Mouse (Mus musculus) WW6 (cell line): ENCODE data around the gene Tubb4a.
"Not testable (repeated sequence)": the region's sequence is repeated elsewhere in the genome, so short reads cannot be mapped to it uniquely, and the experiment has no call there.

ENCODE experiments used
- DNase-seq: peaks from one replicate; pipeline ENCODE4 v3.0.0-alpha.2; 2013; ENCODE audit warnings: low read depth, low spot score

Tubb4a gene

DNA sequence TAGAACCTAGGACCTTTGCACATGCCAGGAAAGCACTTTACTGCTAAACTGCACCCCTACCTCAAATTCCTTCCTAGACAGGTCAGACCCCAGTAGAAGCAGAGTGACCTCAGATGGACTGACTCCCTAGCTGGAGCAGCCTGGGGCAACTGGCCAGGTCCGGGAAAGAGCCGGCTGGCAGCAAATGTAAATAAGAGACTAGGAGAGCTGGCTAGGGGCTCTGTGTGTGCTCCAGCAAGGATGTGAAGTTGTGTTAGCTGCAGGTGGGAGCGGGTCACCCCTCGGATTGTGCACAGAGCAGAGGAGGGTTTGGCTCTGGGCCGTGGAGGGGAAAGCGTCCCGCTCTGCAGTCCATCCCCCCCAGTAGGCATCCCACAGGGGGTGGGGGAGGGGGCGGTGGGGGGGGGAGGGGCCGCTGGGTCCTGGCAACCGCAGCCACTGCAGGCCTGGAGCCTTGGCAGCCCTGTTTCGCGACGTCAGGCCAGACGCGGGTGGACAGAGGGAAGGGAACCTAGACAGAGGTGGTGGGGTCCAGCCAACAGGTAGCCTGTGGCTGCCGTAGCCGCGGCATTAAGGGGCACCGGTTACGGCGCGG is 28.6 kb downstream of the Tubb4a start, which contains the start of gene Crb3:
Gene Crb3, plus strand, starts transcription at position 215 of the 595 bp plus-strand sequence.
- DNase-seq: no peak

DNA sequence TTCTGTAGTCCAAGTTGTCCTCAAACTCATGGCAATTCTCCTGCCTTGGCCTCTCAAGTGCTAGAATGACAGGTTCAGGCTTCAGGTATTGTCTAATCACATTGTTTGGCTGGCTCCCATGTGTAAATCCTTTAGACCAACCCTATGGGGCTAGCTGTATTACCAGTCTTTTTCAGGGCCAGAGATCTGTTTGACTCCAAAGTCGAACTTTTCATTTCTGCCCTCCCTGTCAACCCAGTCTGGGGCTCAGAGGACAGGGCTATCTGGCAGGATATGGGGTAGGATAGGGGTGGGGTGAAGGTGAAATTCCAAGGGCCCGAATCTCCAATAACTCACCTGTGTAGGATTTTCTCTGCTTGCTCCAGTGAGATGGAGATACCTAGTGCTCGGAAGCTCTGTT is 31.3 kb downstream of the Tubb4a start:
- DNase-seq: no peak

DNA sequence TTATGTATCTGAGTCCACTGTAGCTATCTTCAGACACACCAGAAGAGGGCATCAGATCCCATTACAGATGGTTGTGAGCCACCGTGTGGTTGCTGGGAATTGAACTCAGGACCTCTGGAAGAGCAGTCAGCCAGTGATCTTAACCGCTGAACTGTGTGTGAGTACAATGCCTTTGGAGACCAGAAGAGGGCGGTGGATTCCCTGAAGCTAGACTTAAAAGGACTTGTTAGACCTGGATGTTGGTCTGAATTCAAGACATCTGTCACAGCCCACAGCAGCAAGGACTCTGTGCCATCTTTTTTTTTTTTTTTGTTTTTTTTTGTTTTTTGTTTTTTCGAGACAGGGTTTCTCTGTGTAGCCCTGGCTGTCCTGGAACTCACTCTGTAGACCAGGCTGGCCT is 35.9 kb downstream of the Tubb4a start:
- not testable (repeated sequence) for DNase-seq

DNA sequence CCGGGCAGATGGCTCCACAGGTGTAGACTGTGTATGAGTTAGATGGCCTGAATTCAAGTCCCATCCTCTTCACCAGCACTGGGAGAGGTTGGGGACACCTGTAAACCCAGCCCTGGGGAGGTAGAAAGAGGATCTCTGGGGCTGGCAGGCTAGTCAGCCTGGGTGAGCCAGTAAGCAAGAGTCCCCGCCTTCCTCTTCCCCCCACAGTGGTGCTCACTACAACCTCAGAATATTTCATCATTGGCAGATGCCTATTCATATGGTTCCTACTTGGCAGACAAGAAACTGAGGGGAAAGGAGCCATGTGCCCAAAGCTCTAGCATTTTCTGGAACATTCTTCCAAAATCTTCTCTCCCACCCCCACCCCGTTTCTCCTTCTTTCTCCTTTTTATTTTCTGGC is 38.8 kb downstream of the Tubb4a start:
- no peak for DNase-seq

DNA sequence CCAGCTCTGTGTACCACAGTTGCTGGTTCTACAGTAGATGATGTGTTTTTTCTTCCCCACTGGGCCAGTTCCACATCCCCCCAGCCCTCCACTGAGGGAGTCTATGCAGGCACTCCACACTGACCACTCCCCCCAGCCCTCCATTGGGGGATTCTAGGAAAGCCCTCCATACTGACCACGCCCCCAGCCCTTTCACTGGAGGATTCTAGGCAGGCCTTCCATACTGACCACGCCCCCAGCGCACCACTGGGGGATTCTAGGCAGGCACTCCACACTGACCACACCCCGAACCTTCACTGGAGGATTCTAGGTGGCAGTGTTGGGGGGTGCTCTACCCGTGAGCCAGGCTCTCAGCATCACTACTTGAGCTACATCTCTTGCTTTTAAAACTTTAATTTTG is 40.2 kb downstream of the Tubb4a start:
- DNase-seq: peak; percentile 87

DNA sequence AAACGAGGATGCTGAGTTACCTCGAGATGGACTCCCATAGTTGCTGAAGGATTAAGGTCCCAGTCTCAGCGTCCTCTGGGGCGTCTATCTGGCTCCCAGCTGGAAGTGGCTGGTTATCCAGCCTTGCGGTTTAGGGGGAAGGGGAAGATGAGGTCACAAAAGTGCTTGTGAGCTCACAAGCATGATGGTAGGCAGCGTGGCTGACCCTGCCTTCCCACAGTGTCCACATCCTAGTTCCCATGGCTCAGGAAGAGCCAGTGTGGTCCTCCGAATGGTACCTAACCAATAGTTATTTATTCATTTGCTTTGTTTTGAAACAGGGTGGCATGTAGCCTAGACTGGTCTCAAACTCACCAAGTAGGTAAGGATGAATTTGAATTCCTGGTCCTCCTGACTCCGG is 46.0 kb downstream of the Tubb4a start, which contains the start of gene Slc25a41:
Gene Slc25a41, minus strand, starts transcription at position 101 of the 400 bp plus-strand sequence.
- DNase-seq: no peak

DNA sequence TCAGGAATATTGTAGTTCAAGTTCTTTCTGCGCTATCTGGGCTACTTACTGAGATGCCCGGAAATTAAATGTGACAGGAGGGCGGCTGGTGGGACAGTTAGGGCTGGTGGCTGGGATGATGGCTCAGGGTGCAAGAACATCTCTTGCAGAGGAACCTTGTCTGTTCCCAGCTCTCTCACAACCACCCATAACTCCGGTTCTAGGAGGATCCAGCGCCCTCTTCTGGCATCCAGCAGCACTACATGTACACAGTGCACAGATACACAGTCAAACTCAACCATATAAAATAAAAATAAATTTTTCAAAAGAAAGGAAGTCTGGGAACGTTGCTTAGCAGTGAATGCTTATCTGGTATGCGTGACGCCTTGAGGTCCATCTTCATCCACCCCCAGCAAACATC is 48.6 kb downstream of the Tubb4a start:
- peak; percentile 45 for DNase-seq

DNA sequence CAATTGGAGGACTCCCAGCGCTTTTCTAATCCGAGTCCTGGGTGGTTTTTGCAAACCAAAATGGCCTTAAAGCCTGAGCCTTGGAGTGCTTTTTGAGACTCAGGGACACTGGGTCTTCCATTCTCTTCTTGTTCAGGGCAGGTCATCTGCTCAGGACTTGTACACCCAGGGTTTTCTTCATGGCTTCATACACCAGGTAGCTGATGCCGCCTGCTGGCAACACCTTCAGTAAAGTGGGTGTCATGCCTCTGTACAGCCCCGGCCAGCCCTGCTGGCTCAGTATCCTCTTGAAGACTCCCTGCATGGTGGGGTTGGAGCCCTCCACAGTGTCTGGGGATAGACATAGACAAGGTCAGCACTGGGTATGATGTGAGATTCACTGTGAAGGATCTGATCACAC is 54.7 kb downstream of the Tubb4a start:
- no peak for DNase-seq

DNA sequence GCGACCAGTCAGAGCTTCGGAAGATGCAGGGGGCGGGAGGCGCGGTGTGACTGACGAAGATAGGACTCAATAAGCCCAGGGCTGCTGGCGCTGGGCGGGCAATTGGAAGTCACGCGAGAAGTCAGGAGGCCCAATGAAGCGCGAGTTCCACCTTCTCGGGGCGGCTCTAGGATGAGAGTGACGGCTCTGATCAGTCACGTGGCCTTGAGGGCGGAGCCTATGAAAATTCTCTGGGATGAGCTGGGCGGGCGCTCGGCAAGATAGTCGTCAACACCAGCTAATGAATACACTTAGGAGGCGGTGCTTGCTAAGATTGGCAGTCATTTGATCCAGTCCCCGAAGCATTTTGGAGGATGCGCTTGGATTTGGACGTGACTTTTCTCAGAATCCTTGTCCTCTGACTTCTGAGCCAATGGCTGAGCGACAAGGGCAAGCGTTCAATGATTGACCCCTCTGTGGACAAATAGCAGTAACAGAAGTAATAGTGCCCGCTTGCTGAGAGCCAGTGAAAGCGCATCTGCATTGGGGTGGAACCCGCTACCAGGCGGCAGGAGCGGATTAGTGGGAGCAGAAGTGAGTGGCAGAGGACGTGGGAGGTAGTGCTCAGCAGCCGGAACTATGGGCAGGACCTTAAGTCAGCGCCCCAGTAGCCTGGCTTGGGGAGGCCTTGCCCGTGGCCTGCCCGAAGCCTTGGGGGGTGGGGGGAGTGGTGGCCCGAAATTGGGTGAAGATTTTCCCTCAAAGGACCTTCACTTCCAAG is 55.7 kb downstream of the Tubb4a start:
- peak; percentile 100 for DNase-seq

DNA sequence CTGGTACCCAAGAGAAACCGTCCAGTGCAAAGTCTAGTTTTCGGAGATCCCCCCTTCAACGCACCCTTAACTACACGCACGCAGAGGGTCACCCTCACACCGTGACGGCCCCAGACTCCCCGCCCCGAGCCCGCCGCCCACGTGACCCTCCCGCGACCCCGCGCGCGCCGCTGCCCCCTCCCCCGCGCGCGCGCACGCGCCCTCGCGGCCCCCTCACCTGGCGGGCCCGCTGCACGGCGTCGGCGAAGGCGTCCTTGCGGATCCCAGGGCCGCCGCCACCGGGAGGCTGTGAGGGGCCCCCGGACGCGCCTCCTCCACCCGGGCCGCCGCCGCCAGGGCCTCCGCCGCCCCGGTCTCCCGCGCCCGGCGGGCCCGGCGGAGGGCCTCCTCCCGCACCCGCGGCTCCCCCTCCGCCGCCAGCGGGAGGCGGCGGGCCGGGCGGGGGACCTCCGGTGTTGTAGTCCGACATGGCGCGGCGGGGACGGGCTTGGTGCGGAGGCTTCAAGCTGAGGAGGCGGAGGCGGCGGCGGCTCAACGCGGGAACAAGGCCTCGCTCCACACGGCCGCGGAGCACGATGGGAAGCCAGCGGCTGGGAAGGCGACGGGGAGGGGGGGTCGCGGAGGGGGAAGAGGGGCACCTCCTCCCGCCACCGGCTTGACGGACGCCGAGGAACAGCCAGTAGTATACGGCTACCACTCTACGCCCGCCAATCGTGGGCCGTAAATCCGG is 56.5 kb downstream of the Tubb4a start, which contains the start of gene Khsrp:
Gene Khsrp, minus strand, starts transcription at position 592 of the 730 bp plus-strand sequence.
- no peak for DNase-seq
